Mouse (Mus musculus) cerebellum, adult 2 months (tissue): ENCODE results near the gene Vwa5b1.

ENCODE experiments used
- CTCF ChIP-seq: fragments of 200-500 bp; IDR thresholded peaks from 2 replicates; pipeline ENCODE4 v1.5.1; 2011; ENCODE audit warnings: low read depth, mild to moderate bottlenecking, control low read depth, low read length, moderate library complexity, borderline replicate concordance; ENCODE audit not compliant: insufficient read depth
- POLR2A ChIP-seq: fragments of 200-500 bp; IDR thresholded peaks from 2 replicates; pipeline ENCODE4 v1.6.1; 2011; ENCODE audit warnings: low read length, control low read depth, borderline replicate concordance; ENCODE audit not compliant: insufficient read depth

GRCm38 (mm10) chr4:138670093-138670889 is 34.6 kb upstream of the Vwa5b1 start:
- TF ChIP-seq CTCF (no peak), POLR2A (no peak)
